Mouse (Mus musculus) E14TG2a.4 (cell line): Measurements from ENCODE around the gene Apobr.

ENCODE experiments used
- CTCF ChIP-seq: conservative IDR thresholded peaks from 2 replicates; pipeline ENCODE4 v1.5.1; 2014; ENCODE audit warnings: low read length
- POU5F1 ChIP-seq: IDR thresholded peaks from 2 replicates; pipeline ENCODE4 v1.6.1; 2014; ENCODE audit warnings: low read length, borderline replicate concordance

GRCm38 (mm10) chr7:126625807-126626600 is 41.3 kb downstream of the Apobr start:
- TF ChIP-seq CTCF (no peak), POU5F1 (no peak)
